Mouse (Mus musculus) MEL (cell line): Measurements from ENCODE around the gene Naif1.

Source experiments
- CTCF ChIP-seq, 3 experiments: IDR thresholded peaks in 2 of 3; conservative IDR thresholded peaks in 1 of 3; 2 replicates each; pipeline ENCODE4 v1.5.1; 2011 to 2012; ENCODE audit warnings: low read length in 3 of 3, low read depth in 2 of 3, mild to moderate bottlenecking in 2 of 3, improper control_type of control experiment in 1 of 3, inconsistent platforms in 1 of 3, mixed read lengths in 1 of 3, moderate library complexity in 1 of 3; ENCODE audit not compliant: control insufficient read depth in 1 of 3, insufficient read depth in 1 of 3, poor library complexity in 1 of 3, severe bottlenecking in 1 of 3
- MAZ ChIP-seq: IDR thresholded peaks from 2 replicates; pipeline ENCODE4 v1.6.1; 2012; ENCODE audit warnings: low read depth, mild to moderate bottlenecking, inconsistent platforms, low read length, improper control_type of control experiment
- POLR2A ChIP-seq, 2 experiments: IDR thresholded peaks; 2 replicates each; pipeline ENCODE4 v1.6.1; 2011 to 2012; ENCODE audit warnings: low read length in 2 of 2, mild to moderate bottlenecking in 2 of 2, control low read depth in 1 of 2, improper control_type of control experiment in 1 of 2, low read depth in 1 of 2, moderate library complexity in 1 of 2; ENCODE audit not compliant: control insufficient read depth in 1 of 2, insufficient read depth in 1 of 2, poor library complexity in 1 of 2
- TAL1 ChIP-seq: IDR thresholded peaks from 2 replicates; pipeline ENCODE4 v1.6.1; 2012; ENCODE audit warnings: mild to moderate bottlenecking, inconsistent platforms, low read length, moderate library complexity, mixed read lengths

- TF ChIP-seq POLR2A (IDR thresholded peaks at IDR 0.05; ENCODE audit: control insufficient read depth in 1 of 2, insufficient read depth in 1 of 2, low read depth in 1 of 2, low read length in 2 of 2, poor library complexity in 1 of 2) (no peak), CTCF (IDR thresholded peaks at IDR 0.05 in 2 of 3, conservative IDR thresholded peaks at IDR 0.05 in 1 of 3; ENCODE audit: control insufficient read depth in 1 of 3, insufficient read depth in 1 of 3, low read depth in 2 of 3, low read length in 3 of 3, poor library complexity in 1 of 3, severe bottlenecking in 1 of 3) (no peak), MAZ (no peak), TAL1 (no peak)
Observed at GRCm38 (mm10) chr2:32415801-32416200, 34.5 kb upstream of the Naif1 start.
